Mouse (Mus musculus): Measurements from ENCODE around the gene Coasy.

Coasy gene

GRCm38 (mm10) chr11:101134217-101134865 is 52.0 kb downstream of the Coasy start:
- DNase-seq, result no peak

Measured in right cerebral cortex, postnatal 25 days (tissue).